Mouse (Mus musculus) ES-Bruce4 (cell line): ENCODE results near the gene Khk.

Experiments used
- CTCF ChIP-seq: IDR thresholded peaks from one replicate; pipeline ENCODE4 v1.8.1; 2011; ENCODE audit warnings: low read depth, low read length
- EP300 ChIP-seq: IDR thresholded peaks from 2 replicates; pipeline ENCODE4 v1.6.1; 2011; ENCODE audit warnings: low read depth, low read length; ENCODE audit not compliant: insufficient read depth

DNA sequence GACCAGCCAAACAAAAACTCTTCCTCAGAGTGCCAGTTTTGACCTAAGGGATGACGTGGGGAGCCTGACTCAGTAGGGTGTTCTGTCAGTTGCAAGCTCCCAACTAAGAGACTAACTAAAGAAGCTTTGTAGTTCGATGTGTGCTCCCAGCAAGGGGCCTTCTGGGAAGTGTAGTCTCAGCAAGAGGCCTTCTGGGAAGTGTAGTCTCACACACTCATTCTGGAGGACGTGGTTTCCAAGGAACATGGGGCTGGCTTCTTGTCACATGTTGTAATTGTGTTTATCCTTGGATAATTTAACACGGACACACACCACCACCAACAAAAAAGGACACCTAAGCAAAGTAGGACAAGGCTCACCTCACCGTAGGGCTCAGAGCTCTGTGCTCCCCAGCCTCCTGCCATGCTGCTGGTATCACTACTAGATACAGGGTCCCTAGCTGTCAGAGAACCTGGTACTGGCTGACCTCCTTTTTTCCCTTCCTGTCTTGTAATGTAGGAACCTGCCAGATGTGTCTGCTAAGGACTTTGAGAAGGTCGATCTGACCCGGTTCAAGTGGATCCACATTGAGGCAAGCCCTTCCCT lies 6.8 kb downstream of the Khk start:
- TF ChIP-seq EP300 (no peak), CTCF (no peak)
